Mouse (Mus musculus) cerebellum, postnatal 14 days (tissue): ENCODE results near the gene Atp6v1c2.
A peak's percentile ranks its signal among the peaks of the same experiment; 100 is the strongest.

Experiments used
- DNase-seq, 2 experiments: peaks; one replicate each; pipeline ENCODE4 v3.0.0; 2021; ENCODE audit warnings: mixed read lengths in 2 of 2

Atp6v1c2 gene

DNA sequence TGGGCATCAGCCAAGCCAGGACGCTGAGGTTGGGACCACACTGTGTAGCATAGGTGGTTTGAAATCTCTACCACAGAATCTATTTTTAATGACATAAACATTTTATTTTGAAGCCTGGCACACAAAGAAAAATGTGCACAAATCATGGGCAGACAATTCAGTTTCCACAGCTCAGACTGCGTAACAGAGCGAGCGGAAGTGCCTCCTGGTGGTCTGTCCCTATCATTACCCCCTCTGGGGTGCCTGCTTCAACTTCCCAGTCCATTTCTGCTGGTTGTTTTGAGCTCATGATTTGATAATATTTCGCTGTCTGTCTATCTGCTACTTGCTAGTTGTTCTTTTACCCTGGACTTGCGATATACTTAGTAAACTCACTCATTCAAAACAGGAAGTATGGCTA lies 73.6 kb downstream of the Atp6v1c2 start:
- DNase-seq = no peak

GRCm38 (mm10) chr12:17253069-17253468 lies 76.1 kb downstream of the Atp6v1c2 start:
- DNase-seq = peak; percentile 84 to 89

DNA sequence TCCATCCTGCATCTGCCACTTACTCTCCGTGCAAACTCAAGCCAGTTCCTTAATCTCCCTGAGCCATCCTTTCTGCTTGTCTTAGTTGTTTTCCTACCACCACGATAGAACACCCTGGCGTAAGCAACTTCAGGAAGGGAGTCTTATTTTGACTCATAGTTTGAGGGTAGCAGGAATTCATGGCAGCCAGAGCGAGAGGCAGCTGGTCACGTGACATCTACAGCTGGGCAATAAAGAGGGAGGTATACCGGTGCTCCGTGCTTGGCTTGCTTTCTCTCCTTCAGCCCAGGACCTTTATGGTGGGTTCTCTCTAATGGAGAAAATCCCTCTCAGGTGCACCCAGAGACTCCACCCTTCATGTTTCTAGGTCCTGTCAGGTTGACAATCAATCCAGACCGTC lies 78.2 kb downstream of the Atp6v1c2 start:
- DNase-seq = no peak

DNA sequence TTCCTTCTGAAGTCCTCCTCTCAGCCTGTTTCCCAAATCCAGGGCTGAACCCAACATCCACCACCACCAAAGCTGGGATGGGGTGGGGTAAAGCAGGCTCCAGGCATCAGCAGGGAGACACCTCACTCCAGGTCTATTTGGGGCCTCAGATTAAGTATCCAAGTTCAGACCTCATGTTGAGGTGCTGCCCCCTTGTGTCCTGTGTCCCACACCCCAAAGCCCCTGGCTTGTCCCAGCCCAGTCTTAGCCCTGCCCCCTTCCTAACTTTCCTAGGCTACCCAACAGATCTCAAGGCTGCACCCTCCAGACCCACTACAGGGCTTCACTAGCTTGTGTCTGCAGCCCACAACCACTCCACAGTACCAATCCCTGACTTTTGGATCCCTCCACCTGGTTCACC lies 87.1 kb downstream of the Atp6v1c2 start:
- DNase-seq = no peak

GRCm38 (mm10) chr12:17241614-17242013 lies 87.5 kb downstream of the Atp6v1c2 start:
- DNase-seq = no peak

- DNase-seq = no peak
These were observed 88.1 kb downstream of the Atp6v1c2 start for GRCm38 (mm10) chr12:17241016-17241415.

DNA sequence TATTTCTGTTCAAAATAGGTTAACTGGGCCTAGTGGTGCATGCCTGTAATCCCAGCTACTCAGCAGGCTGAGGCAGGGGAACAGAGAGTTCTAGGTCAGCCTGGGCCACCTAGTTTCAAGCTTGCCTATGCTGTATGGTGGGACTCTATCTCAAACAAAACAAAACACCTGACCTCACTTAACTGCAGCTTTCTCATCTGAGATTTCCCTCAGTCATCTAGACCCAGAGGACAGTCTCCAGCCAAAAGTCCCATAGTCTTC lies 89.8 kb downstream of the Atp6v1c2 start:
- DNase-seq = no peak

GRCm38 (mm10) chr12:17238588-17239427 lies 90.4 kb downstream of the Atp6v1c2 start:
- DNase-seq = no peak

- no peak for DNase-seq
These were observed 93.4 kb downstream of the Atp6v1c2 start for GRCm38 (mm10) chr12:17235535-17236313.
